In genomic region chr16:96906630-96907029, GRCm38 (mm10) we compare ENCODE assay signal across 20 mouse cellular contexts.
DNase-seq lines count a peak whose midpoint lies in the region; ATAC-seq and TF ChIP-seq lines count a peak whose summit lies in the region.
"Had no signal": no experiment of that assay in that cellular context is flagged by ENCODE, and none has a peak within 500 bp of the region (broad histone marks: within the 10 kb centered on the region; RNA-seq: fewer than 3 reads in every experiment).

No protein-coding gene starts in this region.

- no peaks in the 10 kb centered on the region for H3K36me3 ChIP-seq in intestine, embryonic 15.5 days
- no peaks in the 10 kb centered on the region for H3K36me3 ChIP-seq in intestine, postnatal 0 days (ENCODE audit: control insufficient read depth, insufficient read depth)
- no peaks in the 10 kb centered on the region for H3K36me3 ChIP-seq in liver, embryonic 14.5 days (replicated peaks; ENCODE audit: control insufficient read depth, insufficient read depth, low read depth)
- H3K36me3 ChIP-seq in stomach, embryonic 16.5 days (ENCODE audit: control insufficient read depth, insufficient read depth, low read length) = no peaks in the 10 kb centered on the region
- H3K36me3 ChIP-seq in limb, embryonic 10.5 days = no peaks in the 10 kb centered on the region
- H3K36me3 ChIP-seq in hindbrain, embryonic 10.5 days = no peaks in the 10 kb centered on the region
- H3K36me3 ChIP-seq: hindbrain, embryonic 15.5 days; limb, embryonic 15.5 days; midbrain, embryonic 10.5 days; neural tube, embryonic 15.5 days had no signal

- H3K9ac ChIP-seq in intestine, embryonic 15.5 days = no peak overlapping the region
- no peak overlapping the region for H3K9ac ChIP-seq in intestine, postnatal 0 days (ENCODE audit: low read depth, low read length)
- no peak overlapping the region; the same call in 1 of the 2 replicates for H3K9ac ChIP-seq in liver, embryonic 14.5 days (replicated peaks)
- H3K9ac ChIP-seq in stomach, embryonic 16.5 days (ENCODE audit: low read length) = no peak overlapping the region
- H3K9ac ChIP-seq: hindbrain, embryonic 15.5 days; limb, embryonic 15.5 days; neural tube, embryonic 15.5 days had no signal

- peak; percentile 77 to 86 (median 83) for DNase-seq in liver, embryonic 14.5 days (ENCODE audit: low read depth in 3 of 3, low spot score in 3 of 3)
- no peak for DNase-seq in limb, embryonic 10.5 days (ENCODE audit: low spot score)
- DNase-seq in right cerebral cortex, postnatal 14 days = no peak
- no peak for DNase-seq in hindbrain, embryonic 10.5 days (ENCODE audit: low spot score)
- DNase-seq: adrenal gland, postnatal 25 days; B cell, adult 2 months; cerebellum, postnatal 14 days; kidney, adult 8-10 months; kidney, postnatal 4 days; lung, postnatal 14 days; thymus, adult 2 months had no signal

- no peak for TF ChIP-seq CTCF in intestine, postnatal 0 days (IDR thresholded peaks at IDR 0.05; ENCODE audit: low read depth)
- no peak for TF ChIP-seq CTCF in liver, embryonic 14.5 days (IDR thresholded peaks at IDR 0.05; ENCODE audit: low read depth)

- no peak overlapping the region for H3K4me3 ChIP-seq in intestine, embryonic 15.5 days (replicated peaks)
- H3K4me3 ChIP-seq in intestine, postnatal 0 days (ENCODE audit: low read depth, low read length) = no peak overlapping the region
- no peak overlapping the region for H3K4me3 ChIP-seq in liver, embryonic 14.5 days (ENCODE audit: insufficient read depth in 1 of 2, low read depth in 2 of 2, low read length in 2 of 2)
- no peak overlapping the region for H3K4me3 ChIP-seq in stomach, embryonic 16.5 days (replicated peaks; ENCODE audit: low read length)
- H3K4me3 ChIP-seq in limb, embryonic 10.5 days = no peak overlapping the region
- no peak overlapping the region for H3K4me3 ChIP-seq in hindbrain, embryonic 10.5 days
- H3K4me3 ChIP-seq: hindbrain, embryonic 15.5 days; limb, embryonic 15.5 days; midbrain, embryonic 10.5 days; neural tube, embryonic 15.5 days had no signal

- ATAC-seq in intestine, embryonic 15.5 days = peak; percentile 49; the same call in 1 of the 2 replicates
- ATAC-seq in intestine, postnatal 0 days = no peak
- peak; percentile 77 for ATAC-seq in common myeloid progenitor, adult 5-6 weeks (replicated peaks; ENCODE audit: low read depth, poor library complexity, severe bottlenecking)
- peak; percentile 97 for ATAC-seq in liver, embryonic 14.5 days (ENCODE audit: insufficient read depth)
- ATAC-seq in stomach, embryonic 16.5 days (ENCODE audit: insufficient read depth, low FRiP score) = peak; percentile 60; the same call in 1 of the 2 replicates
- ATAC-seq: forebrain, embryonic 14.5 days had no signal

- no peaks in the 10 kb centered on the region for H3K27me3 ChIP-seq in intestine, embryonic 15.5 days (replicated peaks)
- no peaks in the 10 kb centered on the region for H3K27me3 ChIP-seq in intestine, postnatal 0 days (replicated peaks; ENCODE audit: control insufficient read depth, insufficient read depth, low read length)
- no peaks in the 10 kb centered on the region for H3K27me3 ChIP-seq in liver, embryonic 14.5 days (ENCODE audit: control insufficient read depth, insufficient read depth, low read length)
- no peaks in the 10 kb centered on the region for H3K27me3 ChIP-seq in stomach, embryonic 16.5 days (ENCODE audit: control insufficient read depth, insufficient read depth, low read length)
- H3K27me3 ChIP-seq in limb, embryonic 10.5 days (ENCODE audit: low read depth, poor library complexity, severe bottlenecking) = no peaks in the 10 kb centered on the region
- no peaks in the 10 kb centered on the region for H3K27me3 ChIP-seq in hindbrain, embryonic 10.5 days (ENCODE audit: insufficient read depth, poor library complexity, severe bottlenecking)
- H3K27me3 ChIP-seq: hindbrain, embryonic 15.5 days; limb, embryonic 15.5 days; neural tube, embryonic 15.5 days had no signal

- no peak overlapping the region for H3K27ac ChIP-seq in intestine, embryonic 15.5 days
- no peak overlapping the region for H3K27ac ChIP-seq in intestine, postnatal 0 days (ENCODE audit: low read depth, low read length)
- peak overlapping the region; percentile 88 for H3K27ac ChIP-seq in liver, embryonic 14.5 days
- no peak overlapping the region for H3K27ac ChIP-seq in stomach, embryonic 16.5 days (ENCODE audit: low read length)
- no peak overlapping the region for H3K27ac ChIP-seq in limb, embryonic 10.5 days
- no peak overlapping the region for H3K27ac ChIP-seq in hindbrain, embryonic 10.5 days
- H3K27ac ChIP-seq: hindbrain, embryonic 15.5 days; limb, embryonic 15.5 days; midbrain, embryonic 10.5 days; neural tube, embryonic 15.5 days had no signal

- H3K4me1 ChIP-seq in intestine, embryonic 15.5 days (replicated peaks) = no peaks in the 10 kb centered on the region
- no peaks in the 10 kb centered on the region for H3K4me1 ChIP-seq in intestine, postnatal 0 days (replicated peaks; ENCODE audit: control insufficient read depth, insufficient read depth, low read length)
- H3K4me1 ChIP-seq in liver, embryonic 14.5 days (replicated peaks; ENCODE audit: control insufficient read depth in 2 of 2, insufficient read depth in 2 of 2, low read length in 1 of 2) = peaks cover 51 to 56% of the 10 kb centered on the region in 2 experiments
- no peaks in the 10 kb centered on the region for H3K4me1 ChIP-seq in stomach, embryonic 16.5 days (ENCODE audit: control insufficient read depth, insufficient read depth, low read length)
- no peaks in the 10 kb centered on the region for H3K4me1 ChIP-seq in limb, embryonic 10.5 days
- peaks cover 6% of the 10 kb centered on the region; the same call in 1 of the 2 replicates for H3K4me1 ChIP-seq in hindbrain, embryonic 10.5 days (replicated peaks)
- H3K4me1 ChIP-seq: limb, embryonic 15.5 days had no signal

- TF ChIP-seq EP300 in liver, embryonic 14.5 days (IDR thresholded peaks at IDR 0.05; ENCODE audit: low read depth) = peak; percentile 99

- no peak overlapping the region for H3K4me2 ChIP-seq in intestine, embryonic 15.5 days (replicated peaks)
- H3K4me2 ChIP-seq in intestine, postnatal 0 days (replicated peaks; ENCODE audit: low read depth) = no peak overlapping the region
- peak overlapping the region; percentile 52 for H3K4me2 ChIP-seq in liver, embryonic 14.5 days (ENCODE audit: low read depth)
- no peak overlapping the region for H3K4me2 ChIP-seq in stomach, embryonic 16.5 days (ENCODE audit: low read depth, low read length)
- H3K4me2 ChIP-seq: hindbrain, embryonic 15.5 days; limb, embryonic 15.5 days; neural tube, embryonic 15.5 days had no signal

- WGBS in intestine, embryonic 15.5 days = 68% methylated on average over 2 of the region's 2 CpGs
- 63% methylated on average over 2 of the region's 2 CpGs for WGBS in intestine, postnatal 0 days
- 19% methylated on average over 2 of the region's 2 CpGs for WGBS in liver, embryonic 14.5 days (ENCODE audit: insufficient replicate concordance)
- 70% methylated on average over 2 of the region's 2 CpGs for WGBS in stomach, embryonic 16.5 days
- 78% methylated on average over 2 of the region's 2 CpGs for WGBS in limb, embryonic 10.5 days
- WGBS in hindbrain, embryonic 10.5 days = 86% methylated on average over 2 of the region's 2 CpGs

- no peaks in the 10 kb centered on the region for H3K9me3 ChIP-seq in intestine, embryonic 15.5 days
- H3K9me3 ChIP-seq in intestine, postnatal 0 days (ENCODE audit: control insufficient read depth) = no peaks in the 10 kb centered on the region
- no peaks in the 10 kb centered on the region for H3K9me3 ChIP-seq in liver, embryonic 14.5 days (ENCODE audit: control insufficient read depth, low read length)
- no peaks in the 10 kb centered on the region for H3K9me3 ChIP-seq in stomach, embryonic 16.5 days (replicated peaks; ENCODE audit: control insufficient read depth, low read length)
- H3K9me3 ChIP-seq in limb, embryonic 10.5 days (replicated peaks) = no peaks in the 10 kb centered on the region
- H3K9me3 ChIP-seq in hindbrain, embryonic 10.5 days = no peaks in the 10 kb centered on the region
- H3K9me3 ChIP-seq: hindbrain, embryonic 15.5 days; limb, embryonic 15.5 days; midbrain, embryonic 10.5 days; neural tube, embryonic 15.5 days had no signal

Comparison
In these comparisons a context has a peak if more than half of its experiments do, and no peak if none do; other contexts are left out.
1. DNase-seq: peak in liver, embryonic 14.5 days (3 of 3); none in limb, embryonic 10.5 days (single experiment), right cerebral cortex, postnatal 14 days (single experiment) and hindbrain, embryonic 10.5 days (single experiment).